Mouse (Mus musculus) embryonic facial prominence, embryonic 15.5 days (tissue): Measurements from ENCODE around the gene Tbx4. TPM values are rescaled to one million over a fixed set of nuclear protein-coding genes. Genes with fewer than 3 reads are reported as not detected.
A peak's percentile ranks its signal among the peaks of the same experiment; 100 is the strongest.

ENCODE experiments used
- ATAC-seq: fragments of 200-750 bp; cut with Nextera tagmentation; 2 replicates; pipeline ENCODE4 v1.8.0; 2017; ENCODE audit warnings: low read depth, moderate TSS enrichment; ENCODE audit not compliant: insufficient number of reproducible peaks, low FRiP score, low TSS enrichment
- H3K27ac ChIP-seq: fragments of 300-500 bp; sonication (generic); replicated peaks from 2 replicates; pipeline ENCODE4 v1.5.1; 2015; ENCODE audit warnings: mild to moderate bottlenecking, inconsistent platforms
- H3K27me3 ChIP-seq: fragments of 300-500 bp; sonication (generic); 2 replicates; pipeline ENCODE4 v1.6.1; 2015; ENCODE audit warnings: inconsistent platforms
- H3K36me3 ChIP-seq: fragments of 300-500 bp; sonication (generic); 2 replicates; pipeline ENCODE4 v1.6.1; 2015; ENCODE audit warnings: mild to moderate bottlenecking, inconsistent platforms
- H3K4me1 ChIP-seq: fragments of 300-500 bp; sonication (generic); 2 replicates; pipeline ENCODE4 v1.6.1; 2015; ENCODE audit warnings: inconsistent platforms
- H3K4me2 ChIP-seq: fragments of 300-500 bp; sonication (generic); replicated peaks from 2 replicates; pipeline ENCODE4 v1.6.1; 2015; ENCODE audit warnings: mild to moderate bottlenecking, inconsistent platforms
- H3K4me3 ChIP-seq: fragments of 300-500 bp; sonication (generic); replicated peaks from 2 replicates; pipeline ENCODE4 v1.5.1; 2015; ENCODE audit warnings: mild to moderate bottlenecking, inconsistent platforms
- H3K9ac ChIP-seq: fragments of 300-500 bp; sonication (generic); 2 replicates; pipeline ENCODE4 v1.6.1; 2015; ENCODE audit warnings: inconsistent platforms
- H3K9me3 ChIP-seq: fragments of 300-500 bp; sonication (generic); replicated peaks from 2 replicates; pipeline ENCODE4 v1.6.1; 2016; ENCODE audit warnings: inconsistent platforms
- WGBS: fragments of 180-500 bp; shearing (Covaris S2); methylation state at CpG from one replicate; pipeline ENCODE4 v1.1.7; 2015; 5-methylcytosine and 5-hydroxymethylcytosine counted together
- polyA plus RNA-seq: library from polyadenylated mRNA; unstranded; fragments of >200 nt; fragmentation: Nextera tagmentation; extraction: Ambion mirVana; gene quantifications from 2 replicates; pipeline ENCODE4 v1.2.1, GENCODE M21; 2015

Gene Tbx4
- polyA plus RNA-seq, 1 experiment from 2014 or later, result 1.8 TPM

GRCm38 (mm10) chr11:85864363-85864762, 21.9 kb upstream of the Tbx4 start:
- Histone ChIP-seq H3K9me3 (no peaks in the 10 kb centered on the region), H3K4me3 (no peak overlapping the region), H3K36me3 (no peaks in the 10 kb centered on the region), H3K27ac (no peak overlapping the region), H3K4me1 (no peaks in the 10 kb centered on the region), H3K4me2 (no peak overlapping the region), H3K27me3 (no peaks in the 10 kb centered on the region), H3K9ac (no peak overlapping the region)
- WGBS, result 35% methylated on average over 7 of the region's 7 CpGs
- ATAC-seq, result no peak

- Histone ChIP-seq H3K4me3 (no peak overlapping the region), H3K27ac (no peak overlapping the region), H3K4me1 (no peaks in the 10 kb centered on the region), H3K9me3 (no peaks in the 10 kb centered on the region), H3K27me3 (peaks cover 10% of the 10 kb centered on the region; the same call in 1 of the 2 replicates), H3K9ac (no peak overlapping the region), H3K4me2 (no peak overlapping the region), H3K36me3 (no peaks in the 10 kb centered on the region)
- 48% methylated on average over 24 of the region's 24 CpGs for WGBS
- no peak for ATAC-seq
Measured at GRCm38 (mm10) chr11:85876059-85876788, 10.0 kb upstream of the Tbx4 start.

GRCm38 (mm10) chr11:85884498-85884897, 1.7 kb upstream of the Tbx4 start:
- H3K27me3 ChIP-seq, result peaks cover 62% of the 10 kb centered on the region
- H3K36me3 ChIP-seq, result no peaks in the 10 kb centered on the region
- H3K4me2 ChIP-seq, result no peak overlapping the region
- peaks cover 12% of the 10 kb centered on the region for H3K4me1 ChIP-seq
- no peak overlapping the region for H3K9ac ChIP-seq
- no peak overlapping the region for H3K27ac ChIP-seq
- no peaks in the 10 kb centered on the region for H3K9me3 ChIP-seq
- 44% methylated on average over 4 of the region's 4 CpGs for WGBS
- no peak for ATAC-seq
- H3K4me3 ChIP-seq, result no peak overlapping the region

GRCm38 (mm10) chr11:85886429-85886785, 185 bp downstream of the Tbx4 start:
- peaks cover 26% of the 10 kb centered on the region for H3K4me1 ChIP-seq
- no peaks in the 10 kb centered on the region for H3K36me3 ChIP-seq
- peaks cover 71% of the 10 kb centered on the region for H3K27me3 ChIP-seq
- H3K9me3 ChIP-seq, result no peaks in the 10 kb centered on the region
- no peak overlapping the region for H3K4me2 ChIP-seq
- H3K4me3 ChIP-seq, result no peak overlapping the region
- no peak overlapping the region for H3K9ac ChIP-seq
- no peak for ATAC-seq
- WGBS, result 7% methylated on average over 22 of the region's 22 CpGs
- no peak overlapping the region for H3K27ac ChIP-seq

GRCm38 (mm10) chr11:85887273-85887672, 1.1 kb downstream of the Tbx4 start:
- Histone ChIP-seq H3K9ac (no peak overlapping the region), H3K9me3 (no peaks in the 10 kb centered on the region), H3K36me3 (no peaks in the 10 kb centered on the region), H3K27ac (no peak overlapping the region), H3K27me3 (peaks cover 77% of the 10 kb centered on the region), H3K4me2 (no peak overlapping the region), H3K4me3 (no peak overlapping the region), H3K4me1 (peaks cover 26% of the 10 kb centered on the region)
- WGBS, result 20% methylated on average over 6 of the region's 6 CpGs
- no peak for ATAC-seq

GRCm38 (mm10) chr11:85887801-85888450, 1.7 kb downstream of the Tbx4 start:
- ATAC-seq, result no peak

GRCm38 (mm10) chr11:85888451-85888961, 2.3 kb downstream of the Tbx4 start:
- H3K27me3 ChIP-seq, result peaks cover 84% of the 10 kb centered on the region
- no peak overlapping the region for H3K9ac ChIP-seq
- no peaks in the 10 kb centered on the region for H3K9me3 ChIP-seq
- no peak overlapping the region for H3K4me2 ChIP-seq
- ATAC-seq, result no peak
- WGBS, result 14% methylated on average over 26 of the region's 26 CpGs
- no peaks in the 10 kb centered on the region for H3K36me3 ChIP-seq
- no peak overlapping the region for H3K27ac ChIP-seq
- peak overlapping the region; percentile 3; the same call in 1 of the 2 replicates for H3K4me3 ChIP-seq
- peaks cover 26% of the 10 kb centered on the region for H3K4me1 ChIP-seq

More at GRCm38 (mm10) chr11:85887801-85888450, 1.7 kb downstream of the Tbx4 start:
- Histone ChIP-seq H3K4me2 (no peak overlapping the region), H3K4me3 (0 out of 2 replicates have a peak overlapping the region, but pooled peaks have one; percentile 3), H3K9me3 (no peaks in the 10 kb centered on the region), H3K27me3 (peaks cover 82% of the 10 kb centered on the region), H3K36me3 (no peaks in the 10 kb centered on the region), H3K4me1 (peaks cover 26% of the 10 kb centered on the region), H3K9ac (no peak overlapping the region), H3K27ac (no peak overlapping the region)
- 4% methylated on average over 17 of the region's 17 CpGs for WGBS

- Histone ChIP-seq H3K4me1 (peaks cover 26% of the 10 kb centered on the region), H3K9ac (no peak overlapping the region), H3K9me3 (no peaks in the 10 kb centered on the region), H3K27me3 (peaks cover 88% of the 10 kb centered on the region), H3K27ac (no peak overlapping the region), H3K36me3 (no peaks in the 10 kb centered on the region), H3K4me2 (no peak overlapping the region), H3K4me3 (no peak overlapping the region)
- no peak for ATAC-seq
- 58% methylated on average over 8 of the region's 8 CpGs for WGBS
Measured at GRCm38 (mm10) chr11:85889056-85889729, 3.0 kb downstream of the Tbx4 start.

- Histone ChIP-seq H3K9me3 (no peaks in the 10 kb centered on the region), H3K27me3 (peaks cover 88% of the 10 kb centered on the region), H3K4me3 (no peak overlapping the region), H3K4me1 (peaks cover 31% of the 10 kb centered on the region), H3K27ac (no peak overlapping the region), H3K9ac (no peak overlapping the region), H3K4me2 (no peak overlapping the region), H3K36me3 (no peaks in the 10 kb centered on the region)
- 8% methylated on average over 47 of the region's 47 CpGs for WGBS
- no peak for ATAC-seq
Measured at GRCm38 (mm10) chr11:85889730-85890562, 3.7 kb downstream of the Tbx4 start.

GRCm38 (mm10) chr11:85890563-85890845, 4.3 kb downstream of the Tbx4 start:
- H3K9ac ChIP-seq, result no peak overlapping the region
- no peak overlapping the region for H3K4me2 ChIP-seq
- no peaks in the 10 kb centered on the region for H3K36me3 ChIP-seq
- peaks cover 36% of the 10 kb centered on the region for H3K4me1 ChIP-seq
- H3K9me3 ChIP-seq, result no peaks in the 10 kb centered on the region
- ATAC-seq, result no peak
- H3K27ac ChIP-seq, result no peak overlapping the region
- H3K27me3 ChIP-seq, result peaks cover 88% of the 10 kb centered on the region
- 6% methylated on average over 13 of the region's 13 CpGs for WGBS
- H3K4me3 ChIP-seq, result no peak overlapping the region
